Mouse (Mus musculus) cortical plate, adult 2 months (tissue): ENCODE measurements at regions not wholly inside any gene's neighbourhood (a gene's known extent, or its start where the extent isn't known, plus 50 kb on each side); places are given as distances from the start of the nearest gene placed in this dataset.

ENCODE experiments used
- CTCF ChIP-seq: fragments of 200-500 bp; IDR thresholded peaks from 2 replicates; pipeline ENCODE4 v1.5.1; 2011; ENCODE audit warnings: mild to moderate bottlenecking, control low read depth, low read length; ENCODE audit not compliant: insufficient read depth; ENCODE audit errors: extremely low read depth
- POLR2A ChIP-seq: fragments of 200-500 bp; IDR thresholded peaks from 2 replicates; pipeline ENCODE4 v1.6.1; 2011; ENCODE audit warnings: mild to moderate bottlenecking, low read length, control low read depth; ENCODE audit not compliant: insufficient read depth; ENCODE audit errors: extremely low read depth

DNA sequence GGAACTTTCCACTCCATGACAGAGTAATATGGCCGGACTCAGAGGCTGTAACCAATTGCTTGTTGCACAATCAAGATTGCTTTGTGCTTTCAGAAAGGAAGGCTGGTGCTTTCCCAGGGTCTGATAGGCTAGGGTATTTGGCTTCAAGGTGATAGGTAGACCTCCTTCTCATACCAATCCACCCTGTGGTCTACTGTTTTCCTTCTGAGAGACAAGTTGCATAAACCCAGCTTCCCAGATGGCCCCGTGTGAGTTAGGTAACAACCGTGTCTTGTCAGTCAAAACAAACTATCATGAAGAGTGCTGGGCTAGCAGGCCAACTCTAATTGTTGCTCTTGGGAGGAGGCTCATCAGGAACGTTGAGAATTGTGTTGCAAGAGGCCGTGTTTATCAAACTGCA lies 337.2 kb downstream of the Gadd45g start:
- TF ChIP-seq CTCF = no peak
- no peak for TF ChIP-seq POLR2A
